Comparison of ENCODE assay signal across 16 mouse cellular contexts in genomic region chr11:27280791-27281190, GRCm38 (mm10).
DNase-seq lines count a peak whose midpoint lies in the region; ATAC-seq and TF ChIP-seq lines count a peak whose summit lies in the region.
"Had no signal": no experiment of that assay in that cellular context is flagged by ENCODE, and none has a peak within 500 bp of the region (broad histone marks: within the 10 kb centered on the region; RNA-seq: fewer than 3 reads in every experiment).

No protein-coding gene starts in this region.

- H3K4me3 ChIP-seq in kidney, adult 2 months (ENCODE audit: insufficient read depth, low read depth, low read length), result no peak overlapping the region
- no peak overlapping the region for H3K4me3 ChIP-seq in kidney, embryonic 15.5 days (replicated peaks)
- H3K4me3 ChIP-seq: embryonic facial prominence, embryonic 13.5 days; forebrain, embryonic 13.5 days; gastrocnemius, adult 2 months; heart, embryonic 13.5 days; hindbrain, embryonic 15.5 days had no signal

- no peak overlapping the region for H3K27ac ChIP-seq in kidney, adult 2 months (ENCODE audit: insufficient read depth, low read depth, low read length)
- H3K27ac ChIP-seq in kidney, embryonic 15.5 days, result no peak overlapping the region
- H3K27ac ChIP-seq: embryonic facial prominence, embryonic 13.5 days; forebrain, embryonic 13.5 days; gastrocnemius, adult 2 months; heart, embryonic 13.5 days; hindbrain, embryonic 15.5 days had no signal

- DNase-seq in cerebellum, postnatal 25 days, result peak; percentile 7 to 34
- DNase-seq in cerebellum, adult 18-20 months, result no peak
- DNase-seq in kidney, adult 2 months, result peak; percentile 14
- DNase-seq in kidney, postnatal 25 days, result peak; percentile 9 to 39
- DNase-seq in adrenal gland, postnatal 10 days, result no peak
- DNase-seq: adrenal gland, adult 8-10 months; cerebellum, adult 9-10 months; gastrocnemius, adult 2 months; gastrocnemius, postnatal 25 days; heart, postnatal 36 days had no signal

- 68% methylated on average over 3 of the region's 3 CpGs for WGBS in kidney, adult 2 months
- 61% methylated on average over 3 of the region's 3 CpGs for WGBS in kidney, embryonic 15.5 days

- H3K9ac ChIP-seq in kidney, embryonic 15.5 days, result no peak overlapping the region
- H3K9ac ChIP-seq: embryonic facial prominence, embryonic 13.5 days; forebrain, embryonic 13.5 days; heart, embryonic 13.5 days; hindbrain, embryonic 15.5 days had no signal

- no peak for ATAC-seq in kidney, embryonic 15.5 days (replicated peaks; ENCODE audit: low FRiP score)
- ATAC-seq: forebrain, embryonic 13.5 days; intestine, embryonic 16.5 days had no signal

- TF ChIP-seq POLR2A in kidney, adult 2 months (IDR thresholded peaks at IDR 0.05; ENCODE audit: low read depth, low read length), result no peak

- H3K36me3 ChIP-seq in kidney, adult 2 months (ENCODE audit: control insufficient read depth, insufficient read depth, low read length), result no peaks in the 10 kb centered on the region
- no peaks in the 10 kb centered on the region for H3K36me3 ChIP-seq in kidney, embryonic 15.5 days
- H3K36me3 ChIP-seq: embryonic facial prominence, embryonic 13.5 days; heart, embryonic 13.5 days; hindbrain, embryonic 15.5 days had no signal

- 0 out of 2 replicates have a peak, but pooled peaks cover 1% of the 10 kb centered on the region for H3K9me3 ChIP-seq in kidney, embryonic 15.5 days (replicated peaks)

- H3K4me1 ChIP-seq in kidney, adult 2 months (ENCODE audit: control insufficient read depth, insufficient read depth, low read length), result no peaks in the 10 kb centered on the region
- no peaks in the 10 kb centered on the region for H3K4me1 ChIP-seq in kidney, embryonic 15.5 days
- H3K4me1 ChIP-seq: embryonic facial prominence, embryonic 13.5 days; forebrain, embryonic 13.5 days; heart, embryonic 13.5 days; hindbrain, embryonic 15.5 days had no signal

- H3K4me2 ChIP-seq in kidney, embryonic 15.5 days, result no peak overlapping the region
- H3K4me2 ChIP-seq: embryonic facial prominence, embryonic 13.5 days; forebrain, embryonic 13.5 days; heart, embryonic 13.5 days; hindbrain, embryonic 15.5 days had no signal

- H3K27me3 ChIP-seq in kidney, adult 2 months (replicated peaks; ENCODE audit: control insufficient read depth, insufficient read depth, low read length), result no peaks in the 10 kb centered on the region; the same call in 1 of the 2 replicates
- no peaks in the 10 kb centered on the region for H3K27me3 ChIP-seq in kidney, embryonic 15.5 days
- H3K27me3 ChIP-seq: embryonic facial prominence, embryonic 13.5 days; forebrain, embryonic 13.5 days; heart, embryonic 13.5 days; hindbrain, embryonic 15.5 days had no signal

- TF ChIP-seq CTCF in kidney, adult 2 months (conservative IDR thresholded peaks at IDR 0.05; ENCODE audit: insufficient read depth, insufficient read length, low read depth, low read length), result no peak

Comparison
In these comparisons a context has a peak if more than half of its experiments do, and no peak if none do; other contexts are left out.
1. DNase-seq: peak in cerebellum, postnatal 25 days (2 of 2), kidney, adult 2 months (single experiment) and kidney, postnatal 25 days (2 of 2); none in cerebellum, adult 18-20 months (0 of 2) and adrenal gland, postnatal 10 days (single experiment).